Mouse (Mus musculus): ENCODE data around the gene Fam219b. TPM values are rescaled to one million over a fixed set of nuclear protein-coding genes. Genes with fewer than 3 reads are reported as not detected.
A peak's percentile ranks its signal among the peaks of the same experiment; 100 is the strongest.

The Fam219b gene
- polyA plus RNA-seq, 1 experiment from 2014 or later = 4.6 TPM

DNA sequence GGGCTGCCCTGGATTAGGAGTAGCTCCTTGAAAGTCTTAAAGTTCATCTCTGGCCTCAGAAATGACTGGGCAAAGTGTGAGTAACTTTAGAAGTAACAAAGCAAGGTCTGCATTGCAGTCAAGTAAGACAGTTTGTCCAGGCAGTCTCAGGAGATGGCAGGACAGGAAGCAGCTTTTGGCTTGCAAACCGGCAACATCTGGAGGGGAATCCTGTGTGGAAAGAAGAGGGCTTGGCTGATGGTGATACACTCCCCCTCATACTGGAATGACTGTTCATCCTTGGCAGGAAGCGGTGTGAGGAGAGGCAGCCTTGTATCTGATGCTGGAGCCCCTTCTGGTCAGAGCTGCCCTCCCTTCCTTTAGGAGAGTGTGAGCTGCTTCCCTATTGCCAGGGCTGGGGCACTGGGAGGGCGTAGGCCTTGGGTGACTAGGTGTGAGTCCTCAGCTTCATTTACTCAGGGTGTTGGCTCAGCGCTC, 25.6 kb downstream of the Fam219b start:
- 0 out of 2 replicates have a peak overlapping the region, but pooled peaks have one; percentile 33 for H3K9ac ChIP-seq (replicated peaks)
- 55% methylated on average over 4 of the region's 4 CpGs for WGBS (ENCODE audit: insufficient replicate concordance)
- peak overlapping the region; percentile 74; the same call in 1 of the 2 replicates for H3K4me3 ChIP-seq (ENCODE audit: low read depth, low read length)

DNA sequence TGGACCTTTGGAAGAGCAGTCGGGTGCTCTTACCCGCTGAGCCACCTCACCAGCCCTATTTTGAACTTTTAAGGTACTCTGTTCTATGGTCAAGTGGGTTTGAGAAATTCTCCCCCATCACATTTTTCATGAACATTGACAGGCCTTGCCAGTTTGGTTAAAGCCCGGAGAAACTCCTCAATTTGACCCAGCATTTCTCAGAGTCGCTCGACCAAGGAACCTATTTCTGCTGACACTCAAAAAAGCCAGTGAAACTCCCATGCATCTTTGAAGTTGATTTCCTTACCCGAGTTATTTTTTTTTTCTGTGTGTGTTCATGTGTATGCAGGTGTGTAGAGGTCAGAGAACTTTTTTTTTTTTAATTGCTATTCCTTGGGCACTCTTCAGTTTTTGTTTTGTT, 27.3 kb downstream of the Fam219b start:
- peaks cover 18% of the 10 kb centered on the region for H3K36me3 ChIP-seq (replicated peaks; ENCODE audit: insufficient read depth, low read length)
- ATAC-seq (no peak), DNase-seq (no peak)
- H3K9ac ChIP-seq (replicated peaks) = no peak overlapping the region
- H3K4me1 ChIP-seq (ENCODE audit: insufficient read depth) = peaks cover 34% of the 10 kb centered on the region
- TF ChIP-seq EP300 (IDR thresholded peaks at IDR 0.05; ENCODE audit: low read depth) = no peak
- H3K9me3 ChIP-seq (ENCODE audit: low read length) = no peaks in the 10 kb centered on the region
- no peak overlapping the region for H3K4me3 ChIP-seq (ENCODE audit: low read depth, low read length)
- 77% methylated on average over 6 of the region's 6 CpGs for WGBS (ENCODE audit: insufficient replicate concordance)
- H3K4me2 ChIP-seq (ENCODE audit: low read depth, low read length) = no peak overlapping the region
- H3K27ac ChIP-seq (ENCODE audit: low read depth) = no peak overlapping the region
- H3K27me3 ChIP-seq (ENCODE audit: insufficient read depth, low read length) = no peaks in the 10 kb centered on the region

More for the DNA sequence above, 25.6 kb downstream of the Fam219b start:
- Histone ChIP-seq H3K27ac (ENCODE audit: low read depth) (peak overlapping the region; percentile 30), H3K36me3 (replicated peaks; ENCODE audit: insufficient read depth, low read length) (peaks cover 2% of the 10 kb centered on the region; the same call in 1 of the 2 replicates), H3K4me2 (ENCODE audit: low read depth, low read length) (peak overlapping the region; percentile 88), H3K4me1 (ENCODE audit: insufficient read depth) (peaks cover 34% of the 10 kb centered on the region), H3K9me3 (ENCODE audit: low read length) (no peaks in the 10 kb centered on the region), H3K27me3 (ENCODE audit: insufficient read depth, low read length) (no peaks in the 10 kb centered on the region)
- ATAC-seq (no peak), DNase-seq (peak; percentile 24)
- 0 out of 2 replicates have a peak, but pooled peaks have one; percentile 17 for TF ChIP-seq EP300 (IDR thresholded peaks at IDR 0.05; ENCODE audit: low read depth)
- TF ChIP-seq CTCF (IDR thresholded peaks at IDR 0.05; ENCODE audit: low read depth) = no peak

DNA sequence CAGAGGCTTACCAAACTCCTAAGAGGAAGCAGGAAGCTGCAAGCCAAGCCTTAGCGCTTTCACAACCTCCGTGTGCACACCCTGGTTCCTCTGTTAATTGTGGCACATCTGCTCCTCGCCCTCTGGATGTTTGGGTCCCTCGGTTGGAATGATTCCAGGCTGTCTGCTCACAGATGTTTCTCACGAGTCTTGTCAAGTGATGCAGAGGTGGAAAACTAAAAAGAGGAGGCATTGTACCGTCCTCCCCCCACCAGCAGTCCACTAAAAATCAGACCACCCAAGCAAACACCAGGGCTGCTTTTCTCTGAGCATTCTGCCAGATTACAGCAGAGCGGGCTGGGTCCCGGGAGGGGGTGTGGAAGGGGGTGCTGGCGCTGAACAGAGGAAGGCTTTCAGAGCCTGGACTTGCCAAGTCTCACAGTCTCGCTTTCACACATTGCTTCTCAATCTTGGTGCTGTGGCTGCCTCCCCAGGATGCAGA, 28.5 kb downstream of the Fam219b start:
- Histone ChIP-seq H3K4me2 (ENCODE audit: low read depth, low read length) (peak overlapping the region; percentile 42; the same call in 1 of the 2 replicates), H3K4me1 (ENCODE audit: insufficient read depth) (peaks cover 27% of the 10 kb centered on the region), H3K4me3 (ENCODE audit: low read depth, low read length) (no peak overlapping the region), H3K36me3 (replicated peaks; ENCODE audit: insufficient read depth, low read length) (peaks cover 21% of the 10 kb centered on the region), H3K27ac (ENCODE audit: low read depth) (peak overlapping the region; percentile 65; the same call in 1 of the 2 replicates), H3K9me3 (ENCODE audit: low read length) (no peaks in the 10 kb centered on the region), H3K9ac (replicated peaks) (no peak overlapping the region), H3K27me3 (ENCODE audit: insufficient read depth, low read length) (no peaks in the 10 kb centered on the region)
- TF ChIP-seq CTCF (IDR thresholded peaks at IDR 0.05; ENCODE audit: low read depth) = no peak
- no peak for TF ChIP-seq EP300 (IDR thresholded peaks at IDR 0.05; ENCODE audit: low read depth)
- ATAC-seq = no peak
- WGBS (ENCODE audit: insufficient replicate concordance) = 40% methylated on average over 10 of the region's 10 CpGs
- DNase-seq = peak; percentile 49

DNA sequence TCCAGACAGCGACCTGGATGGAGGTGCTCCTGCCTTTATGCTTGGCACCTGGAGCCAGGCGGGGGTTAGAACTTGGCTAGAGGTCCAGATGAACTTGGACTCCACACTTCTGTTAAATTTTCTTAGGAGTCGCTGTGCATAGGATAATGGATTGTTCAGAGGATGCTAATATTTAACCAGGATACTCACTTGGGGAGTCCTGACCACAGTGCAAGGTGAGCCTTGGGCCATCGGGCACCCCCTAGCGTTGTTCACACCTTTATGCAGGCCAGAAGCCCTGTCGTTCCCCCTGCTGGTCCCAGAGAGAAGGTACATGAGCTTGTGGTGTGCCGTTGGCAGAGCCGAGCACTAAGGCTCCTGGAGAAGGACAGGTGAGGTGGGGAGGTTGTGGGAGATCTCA, 29.5 kb downstream of the Fam219b start:
- H3K9ac ChIP-seq (replicated peaks) = no peak overlapping the region
- H3K4me2 ChIP-seq (ENCODE audit: low read depth, low read length) = no peak overlapping the region
- H3K27ac ChIP-seq (ENCODE audit: low read depth) = no peak overlapping the region
- DNase-seq (no peak), ATAC-seq (no peak)
- TF ChIP-seq CTCF (IDR thresholded peaks at IDR 0.05; ENCODE audit: low read depth) (peak; percentile 44), EP300 (IDR thresholded peaks at IDR 0.05; ENCODE audit: low read depth) (no peak)
- H3K36me3 ChIP-seq (replicated peaks; ENCODE audit: insufficient read depth, low read length) = peaks cover 21% of the 10 kb centered on the region
- no peak overlapping the region for H3K4me3 ChIP-seq (ENCODE audit: low read depth, low read length)
- 59% methylated on average over 8 of the region's 8 CpGs for WGBS (ENCODE audit: insufficient replicate concordance)
- no peaks in the 10 kb centered on the region for H3K9me3 ChIP-seq (ENCODE audit: low read length)
- H3K27me3 ChIP-seq (ENCODE audit: insufficient read depth, low read length) = no peaks in the 10 kb centered on the region
- peaks cover 21% of the 10 kb centered on the region for H3K4me1 ChIP-seq (ENCODE audit: insufficient read depth)

DNA sequence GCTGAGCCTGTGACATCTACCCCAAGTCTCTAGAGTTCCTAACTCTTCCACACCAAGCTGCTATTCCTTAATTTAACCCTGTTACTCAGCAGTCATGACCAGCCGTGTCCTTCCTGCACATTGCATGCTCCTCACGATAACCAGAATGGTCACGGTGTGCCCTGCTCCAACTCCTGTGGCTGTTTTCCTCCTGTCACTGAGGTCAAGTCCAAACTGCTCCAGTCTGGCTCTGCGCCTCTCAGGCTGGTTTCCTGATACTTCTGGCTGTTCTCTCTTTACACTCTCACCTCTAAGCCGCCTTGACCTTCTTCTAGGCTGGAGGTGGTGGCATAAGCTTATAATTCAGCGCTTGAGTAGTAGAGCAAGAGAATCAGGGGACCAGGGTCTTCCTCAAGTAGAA, 31.2 kb downstream of the Fam219b start:
- Histone ChIP-seq H3K27me3 (ENCODE audit: insufficient read depth, low read length) (no peaks in the 10 kb centered on the region), H3K4me2 (ENCODE audit: low read depth, low read length) (no peak overlapping the region), H3K9me3 (ENCODE audit: low read length) (no peaks in the 10 kb centered on the region), H3K4me1 (ENCODE audit: insufficient read depth) (peaks cover 15% of the 10 kb centered on the region), H3K4me3 (ENCODE audit: low read depth, low read length) (no peak overlapping the region), H3K9ac (replicated peaks) (no peak overlapping the region), H3K36me3 (replicated peaks; ENCODE audit: insufficient read depth, low read length) (peaks cover 26% of the 10 kb centered on the region), H3K27ac (ENCODE audit: low read depth) (no peak overlapping the region)
- TF ChIP-seq EP300 (IDR thresholded peaks at IDR 0.05; ENCODE audit: low read depth) (no peak), CTCF (IDR thresholded peaks at IDR 0.05; ENCODE audit: low read depth) (no peak)
- ATAC-seq (no peak), DNase-seq (no peak)
- 87% methylated on average over 6 of the region's 6 CpGs for whole genome bisulfite sequencing (ENCODE audit: insufficient replicate concordance)

DNA sequence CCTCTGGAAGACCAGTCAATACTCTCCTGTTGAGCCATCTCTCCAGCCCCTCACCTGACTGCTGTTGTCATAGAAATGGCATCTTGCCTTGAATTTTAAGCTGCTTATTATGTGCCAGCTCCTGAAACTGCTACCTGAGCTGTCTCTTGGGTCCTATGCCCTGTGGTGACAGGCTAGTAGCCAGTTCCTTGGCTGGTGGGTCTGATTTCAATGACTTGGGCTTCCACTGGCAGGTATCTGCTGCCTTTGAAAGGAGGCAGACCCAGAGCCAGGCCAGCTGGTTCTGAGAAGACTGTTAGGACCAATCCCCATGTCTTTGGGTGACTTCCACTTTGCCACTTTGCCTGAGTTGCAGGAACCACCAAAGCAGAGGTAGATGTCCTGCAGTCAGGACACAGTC, 37.1 kb downstream of the Fam219b start:
- no peak overlapping the region for H3K4me3 ChIP-seq (ENCODE audit: low read depth, low read length)
- no peak overlapping the region for H3K9ac ChIP-seq (replicated peaks)
- DNase-seq = no peak
- H3K27ac ChIP-seq (ENCODE audit: low read depth) = no peak overlapping the region
- TF ChIP-seq EP300 (IDR thresholded peaks at IDR 0.05; ENCODE audit: low read depth) (no peak), CTCF (IDR thresholded peaks at IDR 0.05; ENCODE audit: low read depth) (no peak)
- no peak overlapping the region for H3K4me2 ChIP-seq (ENCODE audit: low read depth, low read length)
- H3K4me1 ChIP-seq (ENCODE audit: insufficient read depth) = peaks cover 5% of the 10 kb centered on the region; the same call in 1 of the 2 replicates
- peaks cover 27% of the 10 kb centered on the region for H3K36me3 ChIP-seq (replicated peaks; ENCODE audit: insufficient read depth, low read length)
- H3K9me3 ChIP-seq (ENCODE audit: low read length) = no peaks in the 10 kb centered on the region
- H3K27me3 ChIP-seq (ENCODE audit: insufficient read depth, low read length) = no peaks in the 10 kb centered on the region
- no peak for ATAC-seq

Data from liver, postnatal 0 days (tissue).